Mouse (Mus musculus) heart, adult 9 months (tissue): ENCODE results near the gene Prmt3.

Experiments
- DNase-seq, 2 experiments: peaks; one replicate each; pipeline ENCODE4 v3.0.0; 2022; ENCODE audit warnings: low spot score in 2 of 2

Gene Prmt3

DNA sequence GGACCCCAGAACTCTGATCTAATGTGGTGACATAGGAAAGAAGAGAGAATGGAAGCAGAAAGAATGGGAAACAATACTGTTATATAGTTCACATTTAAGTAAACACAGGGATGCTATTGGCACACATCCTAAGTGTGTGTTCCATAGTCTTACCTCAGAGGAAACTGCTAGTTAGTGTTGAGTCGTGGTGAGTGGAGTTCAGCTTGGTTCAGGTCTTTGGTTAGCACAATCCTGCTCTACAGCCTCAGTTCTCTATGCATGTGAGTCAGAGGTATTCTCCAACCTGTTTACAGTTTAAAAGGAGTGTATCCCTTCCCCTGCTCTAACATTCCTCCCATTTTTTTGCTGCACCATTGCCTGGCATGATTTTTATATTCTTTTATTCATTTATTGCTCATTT lies 19.0 kb downstream of the Prmt3 start:
- DNase-seq: no peak

DNA sequence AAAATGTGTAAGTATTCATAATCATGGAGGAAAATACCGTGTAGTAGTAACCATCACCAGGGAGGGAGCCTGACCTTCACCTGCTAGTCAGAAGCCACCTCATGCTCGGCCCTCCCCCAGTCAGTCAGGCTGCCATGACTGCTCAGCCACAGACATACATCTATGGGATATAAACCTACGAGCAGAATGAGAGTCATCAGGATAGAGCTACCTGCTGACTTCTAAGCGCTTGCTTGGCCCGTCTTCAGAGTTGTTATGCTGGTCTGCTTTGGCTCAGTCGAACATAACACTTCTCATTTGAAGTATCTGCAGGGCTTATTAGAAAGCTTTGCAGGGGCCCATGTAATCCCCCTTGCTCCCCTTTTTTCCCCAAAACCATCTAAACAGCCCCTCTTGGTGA lies 25.4 kb downstream of the Prmt3 start:
- no peak for DNase-seq

DNA sequence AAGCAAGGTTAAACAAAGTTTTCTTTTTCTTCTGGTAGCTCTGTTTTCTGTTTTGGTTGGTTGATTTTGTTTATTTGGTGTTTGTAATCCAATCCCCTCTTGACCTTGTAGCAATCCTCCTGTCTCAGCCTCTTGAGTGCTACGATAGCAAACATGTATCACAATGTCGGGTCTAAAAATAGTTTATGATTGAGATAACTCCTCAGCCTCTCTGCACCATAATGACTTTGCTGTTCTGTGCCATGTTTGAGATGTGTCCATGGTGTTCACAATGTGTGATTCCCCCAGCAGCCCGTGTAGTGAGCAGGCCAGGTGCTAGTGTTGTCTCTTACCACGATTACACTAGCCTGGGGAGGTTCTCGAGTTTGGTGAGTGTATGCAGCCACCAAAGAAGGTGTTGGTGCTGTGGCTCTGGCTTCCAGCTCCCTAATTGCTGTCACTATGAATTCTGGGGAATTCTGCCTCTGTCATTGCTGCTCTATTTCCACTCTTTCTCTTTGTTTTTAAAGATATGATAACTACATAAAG lies 26.6 kb downstream of the Prmt3 start:
- DNase-seq: no peak

DNA sequence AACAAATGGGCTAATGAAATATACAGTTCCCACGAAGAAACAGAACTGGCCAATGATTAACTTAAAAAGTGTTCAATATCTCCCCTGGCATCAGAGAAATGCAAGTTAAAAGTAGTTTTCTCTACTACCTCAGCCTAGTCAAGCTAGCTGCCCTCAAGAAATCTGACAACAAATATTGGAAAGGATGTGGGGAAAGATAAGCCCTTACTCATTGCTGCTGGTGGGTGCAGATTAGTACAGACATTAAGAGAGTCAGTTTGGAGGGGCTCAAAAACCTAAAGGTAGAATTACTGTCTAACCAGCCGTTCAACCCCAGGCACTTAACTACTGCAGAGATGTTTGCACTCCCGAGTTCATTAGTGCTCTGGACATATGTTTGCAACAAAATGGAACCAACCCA lies 27.5 kb downstream of the Prmt3 start:
- DNase-seq: no peak

DNA sequence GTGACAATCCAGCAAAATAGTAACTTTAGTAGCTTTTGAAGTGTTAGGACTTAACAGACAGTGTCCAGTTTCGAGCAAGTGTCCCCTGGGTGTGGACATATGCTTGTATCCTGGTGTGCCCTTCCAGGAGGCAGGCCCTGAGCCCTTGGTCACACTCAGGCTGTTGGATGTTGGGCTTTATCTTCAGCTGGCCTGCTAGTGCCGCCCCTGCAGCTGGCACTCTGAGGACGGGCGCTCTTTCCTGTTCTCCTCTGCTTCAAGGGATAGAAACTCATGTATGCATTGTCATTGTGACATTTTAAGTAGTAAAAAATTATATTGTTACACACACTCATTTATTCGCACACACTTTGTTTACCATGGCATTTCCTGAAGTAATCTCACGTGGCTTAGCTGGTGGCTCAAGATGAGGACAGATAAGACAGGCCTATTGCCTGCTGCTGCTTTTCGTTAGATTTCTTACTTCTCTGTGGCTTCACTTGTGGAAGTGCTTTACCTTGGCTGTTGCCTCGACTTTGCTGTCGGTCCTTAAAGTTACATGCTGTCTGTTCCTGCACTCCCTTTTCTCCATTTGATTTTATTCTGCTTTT lies 29.0 kb downstream of the Prmt3 start:
- DNase-seq: no peak

DNA sequence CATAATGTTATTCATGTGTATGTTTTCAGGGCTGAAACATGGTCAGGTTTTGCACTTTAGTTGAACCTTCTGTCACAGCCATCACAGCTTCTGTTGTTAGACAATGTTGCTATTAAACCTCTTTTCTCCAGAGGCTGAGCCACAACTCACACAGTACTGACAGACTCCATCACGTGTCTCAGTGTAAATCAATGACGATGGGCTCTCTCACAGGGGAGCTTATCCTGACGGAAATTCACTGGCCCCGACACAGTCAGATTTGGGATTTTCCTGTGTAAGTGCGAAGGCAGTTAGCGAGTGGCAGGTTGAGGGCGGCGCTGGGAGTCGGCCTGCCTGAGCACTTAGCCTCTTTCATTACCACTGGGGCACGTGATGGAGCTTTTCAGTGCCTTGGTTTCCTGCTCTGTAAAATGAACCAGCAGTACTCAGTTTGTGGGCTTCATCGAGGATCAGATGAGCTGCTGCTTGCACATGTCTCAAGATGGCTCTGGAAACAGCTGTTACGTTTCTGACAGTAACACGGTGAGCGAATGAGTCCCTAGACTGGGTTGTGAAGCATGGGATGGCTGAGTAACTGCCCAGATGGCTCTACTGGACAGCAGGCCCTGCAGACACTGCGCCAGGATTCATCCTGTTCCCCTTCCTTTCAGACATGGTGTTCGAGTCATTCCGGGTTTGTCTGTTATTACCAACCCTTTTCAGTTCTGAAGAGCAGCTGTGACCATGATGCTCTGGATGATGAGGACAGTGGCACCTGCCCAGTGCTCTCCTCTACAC lies 29.9 kb downstream of the Prmt3 start:
- DNase-seq: no peak

DNA sequence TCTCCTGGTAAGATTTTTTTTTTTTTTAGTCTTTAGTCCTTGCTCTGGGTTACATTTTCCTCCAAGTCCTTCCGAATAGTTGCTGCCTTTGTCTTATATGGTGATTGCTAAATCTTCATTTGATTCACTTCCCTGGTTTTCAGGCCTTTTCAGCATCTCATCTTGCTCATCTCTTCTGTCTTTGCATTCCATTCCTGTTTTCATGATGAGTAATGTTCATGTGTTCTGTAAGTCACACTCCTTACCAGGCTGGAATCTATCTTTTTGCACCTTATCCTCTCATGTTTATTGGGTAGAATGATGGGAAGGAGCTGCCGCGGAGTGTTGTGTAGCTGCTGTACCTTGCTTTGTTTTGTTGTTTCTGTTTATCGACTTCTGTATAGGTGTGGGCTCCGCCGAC lies 31.0 kb downstream of the Prmt3 start:
- no peak for DNase-seq

DNA sequence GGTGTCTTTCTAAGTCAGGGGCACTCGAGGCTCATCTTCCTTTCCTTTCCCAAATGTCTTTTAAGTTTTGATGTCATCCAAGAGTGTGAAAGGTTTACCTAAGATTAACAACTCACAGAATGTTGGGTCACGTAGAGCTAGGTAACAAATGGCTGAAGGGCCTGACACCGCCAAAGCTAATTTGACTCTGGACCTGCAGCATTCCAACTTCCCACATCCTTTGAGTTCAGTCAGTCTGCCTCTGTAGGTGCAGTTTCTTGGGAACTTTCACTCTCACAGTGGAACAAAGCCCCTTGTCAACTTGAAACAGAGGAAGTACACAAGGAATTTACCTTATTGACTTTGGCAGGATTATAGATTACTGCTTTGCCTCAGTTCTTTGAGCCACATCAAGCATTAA lies 31.4 kb downstream of the Prmt3 start:
- no peak for DNase-seq

DNA sequence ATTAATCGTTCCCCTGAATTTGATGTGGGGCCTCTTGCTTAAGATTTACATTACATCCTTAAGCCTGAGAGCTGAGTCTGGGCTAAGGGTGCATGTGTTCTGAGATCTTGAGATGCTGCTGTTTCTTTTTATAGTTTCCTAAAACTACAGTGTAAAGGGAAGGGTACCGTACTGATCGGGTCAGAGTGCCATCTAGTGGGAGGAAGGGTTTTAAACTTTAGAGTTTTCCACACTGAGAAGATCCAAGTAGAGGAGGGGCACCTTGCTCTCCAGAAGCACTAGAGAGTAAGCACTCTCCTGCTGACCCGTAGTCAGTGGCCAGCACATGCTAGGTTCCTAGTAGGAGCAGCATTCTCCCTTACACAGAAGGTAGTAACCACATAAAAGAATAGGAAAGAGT lies 33.2 kb downstream of the Prmt3 start:
- DNase-seq: no peak

DNA sequence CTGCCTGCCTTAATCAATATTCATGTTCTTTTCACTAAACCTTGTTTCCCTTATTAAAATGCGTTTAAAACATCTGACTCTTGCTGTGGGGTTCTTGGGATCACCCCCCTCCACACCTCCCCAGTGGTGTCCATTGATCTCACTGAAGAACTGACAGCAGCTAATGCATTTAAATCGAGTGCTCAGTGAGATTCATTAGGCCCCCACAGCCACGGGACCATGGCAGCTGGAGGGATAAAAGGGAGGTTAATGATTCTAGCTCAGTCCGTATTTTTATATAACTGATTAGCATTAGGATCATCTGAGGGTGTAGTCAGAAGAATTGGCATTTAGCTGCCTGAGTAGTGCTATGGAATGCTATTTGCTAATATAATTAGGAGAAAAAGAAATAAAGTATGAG lies 41.2 kb downstream of the Prmt3 start:
- DNase-seq: no peak

DNA sequence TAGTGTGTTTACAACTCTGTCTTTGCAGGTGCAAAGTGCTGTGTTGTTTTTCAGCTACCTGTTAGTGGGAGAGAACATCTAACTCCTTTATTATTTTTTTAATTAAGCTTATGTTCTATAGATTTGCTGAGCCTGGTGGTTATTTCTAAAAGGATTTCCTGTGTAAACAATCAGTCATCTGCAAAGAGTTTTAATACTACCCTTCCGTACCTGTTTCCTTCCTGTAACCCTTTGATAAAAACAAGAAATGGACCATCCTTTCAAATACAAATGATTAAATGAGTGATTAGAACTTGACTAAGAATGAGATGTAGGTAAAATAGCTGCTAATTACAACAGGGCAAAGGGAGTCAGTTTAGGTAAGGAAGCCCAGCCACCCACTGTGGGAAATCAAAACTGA lies 43.2 kb downstream of the Prmt3 start:
- DNase-seq: no peak

DNA sequence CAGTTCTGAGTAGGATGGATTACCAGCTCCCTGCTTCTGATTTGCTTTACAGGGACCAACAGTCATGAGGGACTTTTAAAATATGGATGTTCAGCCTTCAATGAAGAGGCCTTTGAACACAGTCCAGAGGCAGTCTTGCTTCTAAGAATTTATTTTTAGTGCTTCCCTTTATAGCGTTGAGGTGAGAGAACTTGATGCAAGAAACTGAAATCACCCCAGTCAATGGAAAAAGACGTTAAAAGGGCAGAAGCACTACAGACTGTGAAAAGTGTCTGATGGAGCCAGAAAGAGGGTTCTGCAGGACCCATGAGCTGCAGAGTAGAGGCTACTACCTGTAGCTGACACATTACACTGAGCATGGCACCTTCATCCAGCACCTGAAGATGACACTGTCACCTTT lies 43.9 kb downstream of the Prmt3 start:
- DNase-seq: no peak

DNA sequence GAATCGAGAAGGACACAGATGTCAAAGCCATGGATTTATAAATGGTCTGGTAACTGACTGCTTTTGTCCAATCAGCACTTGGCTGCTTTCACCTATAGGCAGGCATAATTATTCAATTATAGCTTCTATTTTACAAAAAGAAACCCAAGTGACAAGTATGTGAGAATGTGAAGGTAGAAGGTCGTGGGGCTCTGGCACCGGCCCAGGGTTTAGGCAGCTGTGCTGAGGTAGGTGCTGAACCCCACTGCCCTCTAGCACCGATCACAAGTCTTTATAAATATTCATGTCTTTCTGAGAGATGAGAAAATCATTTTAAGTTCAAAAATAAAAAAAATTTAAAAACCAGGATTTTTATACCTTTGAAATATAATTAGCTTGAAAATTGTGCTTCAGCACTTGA lies 45.4 kb downstream of the Prmt3 start:
- DNase-seq: no peak

DNA sequence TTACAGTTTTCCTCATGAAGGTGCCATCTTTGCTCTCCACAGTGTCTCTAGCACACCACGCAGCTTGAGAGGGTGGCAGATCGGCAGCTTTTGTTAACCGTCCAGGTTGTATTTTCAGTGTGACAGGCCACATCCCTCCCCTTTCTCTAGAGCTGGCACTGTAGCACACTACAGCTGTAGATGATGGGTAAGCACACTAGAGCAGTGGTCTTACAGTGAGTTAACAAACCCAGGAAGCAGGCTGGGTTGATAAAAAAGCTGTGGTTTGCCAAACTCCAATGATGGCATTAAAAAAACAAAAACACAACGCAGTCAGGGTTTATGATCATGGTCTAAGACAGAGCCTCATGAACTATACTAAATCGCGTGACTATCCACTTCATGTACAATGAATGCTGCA lies 45.9 kb downstream of the Prmt3 start:
- DNase-seq: no peak

DNA sequence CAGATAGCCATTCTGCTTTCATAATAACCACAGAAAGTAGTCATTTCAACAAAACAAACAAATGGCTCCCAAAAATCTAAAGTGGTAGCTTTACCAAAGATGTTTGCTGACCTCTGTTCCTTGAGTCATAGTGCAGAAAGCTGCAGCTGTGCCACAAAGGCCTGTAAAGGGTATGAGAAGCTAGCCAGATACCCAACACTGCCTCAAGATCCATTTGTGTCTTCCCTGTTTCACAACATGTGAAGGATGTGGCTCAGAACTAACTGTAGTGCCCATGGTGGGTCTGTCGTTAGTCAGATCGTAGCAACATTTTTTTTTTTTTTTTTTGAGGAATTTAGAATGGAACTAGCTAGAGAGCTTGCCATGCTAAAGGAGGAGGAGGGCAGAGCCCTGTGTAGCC lies 46.4 kb downstream of the Prmt3 start:
- DNase-seq: no peak

DNA sequence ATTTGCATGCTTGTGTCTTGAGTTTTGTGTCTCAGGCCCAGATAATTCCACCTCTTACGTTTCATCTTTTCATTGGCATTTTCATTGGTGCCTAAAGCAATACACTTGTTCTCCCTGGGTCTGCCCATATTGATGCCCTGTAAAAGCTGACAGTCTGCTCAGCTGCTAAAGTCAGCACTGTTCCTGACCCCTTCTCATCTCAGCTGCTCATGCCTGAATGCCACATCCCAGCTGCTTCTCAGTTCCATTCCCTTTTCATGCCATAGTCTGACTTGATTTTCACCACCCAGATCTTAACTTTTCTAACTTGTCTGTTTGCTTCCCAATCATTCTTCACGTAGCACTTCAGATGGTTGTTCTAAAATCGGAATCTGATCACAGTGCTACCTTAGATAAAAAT lies 47.3 kb downstream of the Prmt3 start:
- no peak for DNase-seq

DNA sequence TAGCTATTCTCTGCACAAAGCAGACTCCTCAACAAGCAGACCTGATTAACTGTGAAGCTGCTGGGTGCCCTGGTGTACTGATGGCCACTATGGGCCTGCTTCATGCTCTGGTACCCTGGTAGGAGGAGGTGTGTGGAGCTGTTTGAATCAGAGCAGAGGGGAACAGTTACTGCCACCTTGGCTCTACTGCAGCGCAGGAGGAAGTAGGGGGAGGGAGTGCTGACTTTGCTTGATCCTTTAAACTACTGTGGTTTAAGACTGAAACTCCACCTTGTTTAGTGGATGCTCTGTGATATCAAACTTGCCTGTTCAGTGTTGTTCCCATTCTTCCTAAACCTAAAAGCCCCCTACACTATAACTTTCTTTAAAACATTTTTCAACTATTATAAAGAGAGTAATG lies 49.8 kb downstream of the Prmt3 start:
- DNase-seq: no peak

DNA sequence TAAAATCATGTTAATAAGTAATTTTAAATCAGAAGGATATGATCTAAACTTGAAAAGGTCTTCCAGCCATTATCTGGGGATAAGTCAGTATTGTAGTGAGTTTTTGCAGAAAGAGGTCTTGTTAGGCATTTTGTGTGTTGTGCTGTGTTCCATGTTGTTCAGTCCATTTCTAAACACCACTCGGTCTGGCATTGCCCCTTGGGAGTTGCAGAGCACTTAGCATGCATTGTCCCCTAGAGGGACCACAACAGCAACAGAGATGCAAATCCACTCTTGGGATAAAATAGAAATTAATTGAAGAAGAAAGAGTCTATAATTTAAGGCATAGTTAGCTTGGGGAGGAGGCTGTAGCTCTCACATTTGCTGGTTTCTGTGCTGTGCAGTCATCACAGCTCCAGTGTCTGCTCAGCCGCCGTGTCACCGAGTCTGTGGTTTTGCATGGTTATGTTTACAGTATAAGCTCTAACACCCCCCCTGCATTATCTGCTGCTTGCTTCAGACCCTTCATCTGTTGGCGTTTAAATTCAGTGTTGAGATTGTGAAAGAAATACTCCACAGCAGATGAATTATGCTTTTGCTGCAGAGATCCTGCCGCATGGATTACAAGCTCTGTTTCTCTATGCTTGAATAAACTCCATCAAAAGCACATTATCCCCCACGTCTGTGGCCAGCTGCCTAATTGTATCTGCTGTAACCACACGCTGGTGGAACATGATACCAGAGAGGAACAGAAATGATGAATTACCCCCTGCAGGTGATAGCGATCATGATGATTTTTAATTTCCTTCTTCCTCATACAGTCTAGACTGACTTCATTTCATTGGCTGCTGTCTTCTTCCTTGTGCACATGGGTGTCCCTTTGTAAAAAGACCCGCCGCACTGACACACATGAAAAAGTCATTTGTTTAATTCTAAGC lies 64.5 kb downstream of the Prmt3 start:
- DNase-seq: no peak

DNA sequence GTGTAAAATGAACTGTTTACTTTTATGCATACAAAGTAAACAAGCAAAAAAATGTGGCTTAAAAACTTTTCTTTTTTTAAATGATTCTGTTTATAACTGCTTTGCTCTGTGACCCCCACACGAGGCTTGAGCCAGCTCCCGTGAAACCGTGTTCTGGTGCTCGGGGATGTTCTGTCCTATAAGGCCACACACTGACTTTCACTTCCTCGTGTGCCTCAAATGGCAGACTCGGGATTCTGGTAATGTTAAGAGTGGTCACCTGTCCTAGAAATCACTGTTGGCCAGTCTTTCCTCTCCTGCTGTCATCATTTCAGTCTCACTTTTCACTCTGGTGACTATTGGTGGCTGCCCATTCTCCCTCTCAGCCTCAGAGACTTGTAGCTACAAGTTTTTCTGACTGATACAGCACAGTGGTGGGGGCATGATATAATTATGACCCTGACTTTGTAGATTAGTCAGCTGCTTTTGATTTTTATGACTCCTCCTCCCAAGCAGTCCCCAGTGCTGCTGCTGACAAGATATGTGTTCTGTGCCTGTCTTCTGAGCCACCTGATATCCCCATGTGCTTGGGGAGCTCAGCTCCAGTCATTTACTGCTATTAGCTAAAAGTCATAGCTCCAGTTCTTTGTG lies 65.3 kb downstream of the Prmt3 start:
- no peak for DNase-seq

DNA sequence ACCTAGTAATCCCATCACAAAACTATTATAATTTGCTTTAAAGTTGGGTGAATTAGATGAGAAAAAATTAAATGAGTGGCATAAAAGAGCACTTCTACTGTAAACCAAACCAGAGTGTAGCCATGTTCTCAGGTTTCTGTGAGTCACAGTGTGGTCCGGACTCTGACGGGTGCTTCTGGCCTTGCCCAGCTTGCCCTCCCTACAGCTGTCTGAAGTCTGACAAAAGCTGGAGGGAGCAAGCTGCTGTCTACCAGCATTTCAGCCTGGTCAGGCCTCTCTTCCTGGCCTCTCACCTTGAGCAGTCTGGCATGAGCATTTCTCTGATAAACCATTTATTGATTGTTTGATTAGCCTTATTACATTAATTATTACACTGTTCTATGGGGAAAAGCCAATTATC lies 69.8 kb downstream of the Prmt3 start:
- no peak for DNase-seq

DNA sequence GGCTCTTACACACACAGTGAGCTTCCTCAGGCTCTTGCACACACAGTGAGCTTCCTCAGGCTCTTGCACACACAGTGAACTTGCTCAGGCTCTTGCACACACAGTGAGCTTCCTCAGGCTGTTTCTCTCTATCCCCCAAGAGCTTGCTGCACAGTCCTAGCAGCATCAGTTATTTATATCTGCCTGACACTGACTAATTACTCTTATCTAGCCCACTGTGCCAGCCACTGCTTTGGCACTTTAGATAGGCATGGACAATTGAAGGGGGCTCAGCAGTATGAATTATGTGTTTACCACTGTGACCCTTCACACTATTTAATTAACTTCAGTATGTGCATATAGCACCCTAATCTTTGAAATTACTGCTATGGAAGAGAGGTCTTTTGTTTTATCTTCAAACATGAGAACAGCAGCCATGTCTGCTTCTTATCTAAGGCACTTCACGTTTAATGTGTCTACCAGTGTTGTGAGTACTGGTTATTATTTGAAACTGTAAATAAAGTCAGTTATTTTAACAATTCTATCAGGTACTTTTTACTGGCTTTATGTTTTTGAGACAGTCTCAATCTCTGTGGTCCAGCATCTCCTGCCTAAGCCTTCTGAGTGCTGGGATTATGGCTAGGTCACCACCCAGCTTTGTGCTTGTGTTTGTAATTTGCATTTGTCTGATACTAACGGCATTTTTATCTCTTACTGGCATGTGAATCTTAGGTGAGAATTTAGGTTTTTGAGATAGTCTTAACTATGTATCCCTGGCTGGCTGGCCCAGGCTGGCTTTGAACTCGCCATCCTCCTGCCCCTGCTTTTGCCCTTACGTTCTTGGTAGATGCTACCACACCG lies 75.4 kb downstream of the Prmt3 start:
- no peak for DNase-seq
